Mouse (Mus musculus): ENCODE data around the gene Rbm34. TPM values are rescaled to one million over a fixed set of nuclear protein-coding genes. Genes with fewer than 3 reads are reported as not detected.
"Not testable (repeated sequence)": the region's sequence is repeated elsewhere in the genome, so short reads cannot be mapped to it uniquely, and the experiment has no call there.

The Rbm34 gene
- polyA plus RNA-seq, 1 experiment from 2014 or later = 22.0 TPM

- H3K4me2 ChIP-seq (ENCODE audit: low read depth, low read length) = peak overlapping the region; percentile 59
- H3K27me3 ChIP-seq (replicated peaks; ENCODE audit: control insufficient read depth, insufficient read depth, low read length); H3K4me1 ChIP-seq (ENCODE audit: control insufficient read depth, insufficient read depth, low read length); H3K9me3 ChIP-seq (ENCODE audit: control insufficient read depth, low read length); ATAC-seq; H3K27ac ChIP-seq (ENCODE audit: low read length); H3K36me3 ChIP-seq (ENCODE audit: control insufficient read depth, insufficient read depth, low read length): not testable (repeated sequence)
- H3K4me3 ChIP-seq (ENCODE audit: low read length) = peak overlapping the region; percentile 37
- peak overlapping the region; percentile 24; the same call in 1 of the 2 replicates for H3K9ac ChIP-seq (ENCODE audit: low read depth, low read length)
- 30% methylated on average over 2 of the region's 3 CpGs for WGBS
Observed at GRCm38 (mm10) chr8:126978535-126978934, 7.7 kb upstream of the Rbm34 start.

- Histone ChIP-seq H3K4me1 (ENCODE audit: control insufficient read depth, insufficient read depth, low read length) (peaks cover 2% of the 10 kb centered on the region; the same call in 1 of the 2 replicates), H3K9me3 (ENCODE audit: control insufficient read depth, low read length) (no peaks in the 10 kb centered on the region), H3K4me3 (ENCODE audit: low read length) (no peak overlapping the region), H3K27ac (ENCODE audit: low read length) (no peak overlapping the region), H3K27me3 (replicated peaks; ENCODE audit: control insufficient read depth, insufficient read depth, low read length) (no peaks in the 10 kb centered on the region), H3K36me3 (ENCODE audit: control insufficient read depth, insufficient read depth, low read length) (no peaks in the 10 kb centered on the region), H3K4me2 (ENCODE audit: low read depth, low read length) (no peak overlapping the region), H3K9ac (ENCODE audit: low read depth, low read length) (no peak overlapping the region)
- no peak for ATAC-seq
- 84% methylated on average over 10 of the region's 10 CpGs for WGBS
Observed at GRCm38 (mm10) chr8:126978028-126978427, 7.2 kb upstream of the Rbm34 start.

DNA sequence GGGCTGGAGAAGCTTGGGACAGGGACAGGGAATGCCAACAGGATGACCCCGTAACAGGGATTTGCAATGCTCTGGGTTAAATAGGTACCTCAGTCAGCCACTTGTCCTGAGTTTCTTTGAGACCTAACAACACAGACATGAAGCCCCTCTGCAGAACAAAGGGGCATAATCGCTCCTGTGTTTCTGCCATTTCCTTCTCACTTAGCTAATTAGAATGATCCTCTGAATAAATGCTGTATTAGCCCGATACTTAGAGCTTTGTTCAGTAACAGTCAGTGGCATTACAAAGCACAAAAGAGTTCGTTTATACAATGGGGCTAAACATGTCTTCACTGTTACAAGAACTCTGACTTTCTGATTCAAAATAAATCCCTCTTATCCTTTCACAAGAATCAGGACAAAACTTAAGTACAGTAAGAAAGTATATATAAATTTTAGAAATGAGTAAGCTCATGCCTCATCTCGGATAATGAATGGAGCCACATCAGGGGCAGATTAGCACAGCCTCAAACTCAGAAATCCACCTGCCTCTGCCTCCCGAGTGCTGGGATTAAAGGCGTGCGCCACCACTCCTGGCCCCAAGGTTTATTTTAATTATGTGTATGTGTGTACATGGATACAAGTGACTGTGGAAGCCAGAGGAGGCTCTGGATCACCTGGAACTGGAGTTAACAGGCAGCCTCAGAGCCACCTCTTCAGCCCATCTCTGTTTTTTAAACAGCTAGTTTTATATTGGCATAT is 5.9 kb upstream of the Rbm34 start:
- Histone ChIP-seq H3K4me2 (ENCODE audit: low read depth, low read length) (no peak overlapping the region), H3K4me1 (ENCODE audit: control insufficient read depth, insufficient read depth, low read length) (peaks cover 2% of the 10 kb centered on the region; the same call in 1 of the 2 replicates), H3K4me3 (ENCODE audit: low read length) (no peak overlapping the region), H3K27ac (ENCODE audit: low read length) (no peak overlapping the region), H3K36me3 (ENCODE audit: control insufficient read depth, insufficient read depth, low read length) (no peaks in the 10 kb centered on the region), H3K9ac (ENCODE audit: low read depth, low read length) (no peak overlapping the region), H3K27me3 (replicated peaks; ENCODE audit: control insufficient read depth, insufficient read depth, low read length) (no peaks in the 10 kb centered on the region), H3K9me3 (ENCODE audit: control insufficient read depth, low read length) (no peaks in the 10 kb centered on the region)
- 73% methylated on average over 8 of the region's 8 CpGs for WGBS
- no peak for ATAC-seq

DNA sequence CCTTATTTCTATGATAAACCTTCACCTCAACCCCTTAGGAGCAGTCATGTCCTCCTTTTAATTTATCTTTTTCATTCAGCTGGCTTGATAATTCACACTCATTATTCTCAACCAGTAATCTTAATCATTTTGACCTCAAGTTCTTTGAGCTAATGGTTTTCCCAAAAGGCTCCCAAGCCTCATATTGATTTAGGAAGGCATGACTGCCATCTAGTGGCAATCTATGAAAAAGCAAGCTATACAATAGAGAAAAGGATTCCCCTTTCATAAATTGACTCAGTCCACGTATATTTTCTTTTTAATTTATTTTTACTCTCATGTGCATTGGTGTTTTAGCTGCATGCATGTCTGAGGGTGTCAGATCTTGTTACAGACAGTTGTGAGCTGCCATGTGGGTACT is 4.8 kb upstream of the Rbm34 start:
- H3K4me3 ChIP-seq (ENCODE audit: low read length) = no peak overlapping the region
- no peak overlapping the region for H3K27ac ChIP-seq (ENCODE audit: low read length)
- WGBS = 15% methylated on average over 1 of the region's 1 CpGs
- no peaks in the 10 kb centered on the region for H3K36me3 ChIP-seq (ENCODE audit: control insufficient read depth, insufficient read depth, low read length)
- peaks cover 2% of the 10 kb centered on the region; the same call in 1 of the 2 replicates for H3K4me1 ChIP-seq (ENCODE audit: control insufficient read depth, insufficient read depth, low read length)
- no peak for ATAC-seq
- no peaks in the 10 kb centered on the region for H3K27me3 ChIP-seq (replicated peaks; ENCODE audit: control insufficient read depth, insufficient read depth, low read length)
- H3K9ac ChIP-seq (ENCODE audit: low read depth, low read length) = no peak overlapping the region
- H3K4me2 ChIP-seq (ENCODE audit: low read depth, low read length) = no peak overlapping the region
- H3K9me3 ChIP-seq (ENCODE audit: control insufficient read depth, low read length) = no peaks in the 10 kb centered on the region

- no peak overlapping the region for H3K27ac ChIP-seq (ENCODE audit: low read length)
- no peak overlapping the region for H3K9ac ChIP-seq (ENCODE audit: low read depth, low read length)
- H3K4me1 ChIP-seq (ENCODE audit: control insufficient read depth, insufficient read depth, low read length) = peaks cover 3% of the 10 kb centered on the region; the same call in 1 of the 2 replicates
- no peaks in the 10 kb centered on the region for H3K9me3 ChIP-seq (ENCODE audit: control insufficient read depth, low read length)
- no peak overlapping the region for H3K4me3 ChIP-seq (ENCODE audit: low read length)
- H3K36me3 ChIP-seq (ENCODE audit: control insufficient read depth, insufficient read depth, low read length) = no peaks in the 10 kb centered on the region
- no peaks in the 10 kb centered on the region for H3K27me3 ChIP-seq (replicated peaks; ENCODE audit: control insufficient read depth, insufficient read depth, low read length)
- no peak for ATAC-seq
- H3K4me2 ChIP-seq (ENCODE audit: low read depth, low read length) = no peak overlapping the region
- WGBS = 75% methylated on average over 4 of the region's 4 CpGs
Observed at GRCm38 (mm10) chr8:126974511-126974910, 3.6 kb upstream of the Rbm34 start.

- Histone ChIP-seq H3K27ac (ENCODE audit: low read length) (peak overlapping the region; percentile 65), H3K4me1 (ENCODE audit: control insufficient read depth, insufficient read depth, low read length) (peaks cover 7% of the 10 kb centered on the region; the same call in 1 of the 2 replicates), H3K4me3 (ENCODE audit: low read length) (no peak overlapping the region), H3K36me3 (ENCODE audit: control insufficient read depth, insufficient read depth, low read length) (no peaks in the 10 kb centered on the region), H3K9ac (ENCODE audit: low read depth, low read length) (no peak overlapping the region), H3K9me3 (ENCODE audit: control insufficient read depth, low read length) (no peaks in the 10 kb centered on the region), H3K4me2 (ENCODE audit: low read depth, low read length) (no peak overlapping the region), H3K27me3 (replicated peaks; ENCODE audit: control insufficient read depth, insufficient read depth, low read length) (no peaks in the 10 kb centered on the region)
- peak; percentile 41 for ATAC-seq
- 50% methylated on average over 9 of the region's 9 CpGs for whole genome bisulfite sequencing
Observed at GRCm38 (mm10) chr8:126973686-126974265, 2.9 kb upstream of the Rbm34 start.

DNA sequence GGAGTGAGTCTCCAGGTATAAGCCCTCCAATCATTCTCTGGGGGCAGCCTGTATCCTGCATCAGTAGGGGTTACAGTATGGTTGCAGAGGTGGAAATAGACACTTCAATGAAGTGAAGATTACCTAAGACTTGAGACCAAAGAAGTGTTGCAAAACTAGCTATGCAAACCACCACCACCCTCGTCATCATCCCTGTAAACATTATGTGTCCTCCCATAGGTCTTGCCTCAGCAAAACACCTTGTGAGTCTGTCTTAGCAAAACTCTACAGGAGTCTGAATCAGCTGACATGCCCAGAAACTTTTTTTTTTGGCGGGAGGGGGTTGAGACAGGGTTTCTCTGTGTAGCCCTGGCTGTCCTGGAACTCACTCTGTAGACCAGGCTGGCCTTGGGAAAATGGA is 1.8 kb upstream of the Rbm34 start:
- no peak overlapping the region for H3K4me3 ChIP-seq (ENCODE audit: low read length)
- no peaks in the 10 kb centered on the region for H3K27me3 ChIP-seq (replicated peaks; ENCODE audit: control insufficient read depth, insufficient read depth, low read length)
- H3K9me3 ChIP-seq (ENCODE audit: control insufficient read depth, low read length) = no peaks in the 10 kb centered on the region
- 74% methylated on average over 2 of the region's 2 CpGs for WGBS
- H3K27ac ChIP-seq (ENCODE audit: low read length) = no peak overlapping the region
- no peak overlapping the region for H3K9ac ChIP-seq (ENCODE audit: low read depth, low read length)
- H3K4me1 ChIP-seq (ENCODE audit: control insufficient read depth, insufficient read depth, low read length) = peaks cover 7% of the 10 kb centered on the region; the same call in 1 of the 2 replicates
- no peaks in the 10 kb centered on the region for H3K36me3 ChIP-seq (ENCODE audit: control insufficient read depth, insufficient read depth, low read length)
- no peak overlapping the region for H3K4me2 ChIP-seq (ENCODE audit: low read depth, low read length)
- no peak for ATAC-seq

GRCm38 (mm10) chr8:126972102-126972501 is 1.2 kb upstream of the Rbm34 start:
- H3K36me3 ChIP-seq (ENCODE audit: control insufficient read depth, insufficient read depth, low read length) = no peaks in the 10 kb centered on the region
- H3K4me1 ChIP-seq (ENCODE audit: control insufficient read depth, insufficient read depth, low read length) = peaks cover 7% of the 10 kb centered on the region; the same call in 1 of the 2 replicates
- H3K9ac ChIP-seq (ENCODE audit: low read depth, low read length) = no peak overlapping the region
- WGBS = 81% methylated on average over 2 of the region's 2 CpGs
- no peak for ATAC-seq
- H3K4me2 ChIP-seq (ENCODE audit: low read depth, low read length) = no peak overlapping the region
- H3K27me3 ChIP-seq (replicated peaks; ENCODE audit: control insufficient read depth, insufficient read depth, low read length) = no peaks in the 10 kb centered on the region
- no peak overlapping the region for H3K27ac ChIP-seq (ENCODE audit: low read length)
- H3K4me3 ChIP-seq (ENCODE audit: low read length) = no peak overlapping the region
- no peaks in the 10 kb centered on the region for H3K9me3 ChIP-seq (ENCODE audit: control insufficient read depth, low read length)

- peak overlapping the region; percentile 79 for H3K4me3 ChIP-seq (ENCODE audit: low read length)
- peaks cover 7% of the 10 kb centered on the region; the same call in 1 of the 2 replicates for H3K4me1 ChIP-seq (ENCODE audit: control insufficient read depth, insufficient read depth, low read length)
- H3K36me3 ChIP-seq (ENCODE audit: control insufficient read depth, insufficient read depth, low read length) = no peaks in the 10 kb centered on the region
- peak overlapping the region; percentile 73 for H3K4me2 ChIP-seq (ENCODE audit: low read depth, low read length)
- peak overlapping the region; percentile 43; the same call in 1 of the 2 replicates for H3K27ac ChIP-seq (ENCODE audit: low read length)
- peak overlapping the region; percentile 83 for H3K9ac ChIP-seq (ENCODE audit: low read depth, low read length)
- no peaks in the 10 kb centered on the region for H3K27me3 ChIP-seq (replicated peaks; ENCODE audit: control insufficient read depth, insufficient read depth, low read length)
- H3K9me3 ChIP-seq (ENCODE audit: control insufficient read depth, low read length) = no peaks in the 10 kb centered on the region
- 12% methylated on average over 12 of the region's 13 CpGs for WGBS
- ATAC-seq = no peak; the same call in 1 of the 2 replicates
Observed at GRCm38 (mm10) chr8:126971314-126971664, 418 bp upstream of the Rbm34 start.

All from intestine, embryonic 16.5 days (tissue).